Mouse (Mus musculus) bone marrow, adult 2 months (tissue): ENCODE data around the gene Tesk2.

Experiments
- CTCF ChIP-seq: fragments of 200-500 bp; IDR thresholded peaks from 2 replicates; pipeline ENCODE4 v1.5.1; 2011; ENCODE audit warnings: low read length, control low read depth; ENCODE audit not compliant: control insufficient read depth, insufficient read depth
- POLR2A ChIP-seq: fragments of 200-500 bp; IDR thresholded peaks from 2 replicates; pipeline ENCODE4 v1.6.1; 2011; ENCODE audit warnings: low read depth, mild to moderate bottlenecking, control low read depth, low read length, borderline replicate concordance; ENCODE audit not compliant: control insufficient read depth

- no peak for TF ChIP-seq CTCF
- no peak for TF ChIP-seq POLR2A
Observed at GRCm38 (mm10) chr4:116734996-116735395, 14.2 kb downstream of the Tesk2 start.
